Mouse (Mus musculus): ENCODE measurements around the gene Rpl38. TPM values are rescaled to one million over a fixed set of nuclear protein-coding genes. Genes with fewer than 3 reads are reported as not detected.

Gene Rpl38
- total RNA-seq, 4 experiments from 2014 or later = 1,051 to 1,434 (median 1,137) TPM

DNA sequence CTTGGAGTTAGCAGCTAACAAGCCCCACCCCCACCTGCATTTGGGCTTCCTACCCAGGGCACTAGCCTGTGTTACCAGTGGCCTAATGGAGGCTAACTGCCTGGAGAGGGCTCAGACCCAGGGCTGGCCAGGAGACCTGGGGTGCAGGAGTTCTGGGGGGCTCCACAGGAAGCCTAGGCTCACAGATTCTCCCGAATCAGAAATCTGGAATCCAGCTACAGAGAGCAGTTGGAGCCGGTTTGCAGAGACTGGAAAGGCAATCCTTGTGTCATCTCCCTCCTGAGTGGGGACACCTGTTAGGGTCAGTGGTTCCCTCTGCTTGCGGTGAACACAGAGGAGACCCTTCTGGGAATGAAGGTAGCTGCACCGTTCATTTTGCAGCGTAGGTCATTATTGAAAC is 12.7 kb downstream of the Rpl38 start:
- DNase-seq = no peak

GRCm38 (mm10) chr11:114682321-114682900 is 14.1 kb downstream of the Rpl38 start:
- no peak for DNase-seq

DNA sequence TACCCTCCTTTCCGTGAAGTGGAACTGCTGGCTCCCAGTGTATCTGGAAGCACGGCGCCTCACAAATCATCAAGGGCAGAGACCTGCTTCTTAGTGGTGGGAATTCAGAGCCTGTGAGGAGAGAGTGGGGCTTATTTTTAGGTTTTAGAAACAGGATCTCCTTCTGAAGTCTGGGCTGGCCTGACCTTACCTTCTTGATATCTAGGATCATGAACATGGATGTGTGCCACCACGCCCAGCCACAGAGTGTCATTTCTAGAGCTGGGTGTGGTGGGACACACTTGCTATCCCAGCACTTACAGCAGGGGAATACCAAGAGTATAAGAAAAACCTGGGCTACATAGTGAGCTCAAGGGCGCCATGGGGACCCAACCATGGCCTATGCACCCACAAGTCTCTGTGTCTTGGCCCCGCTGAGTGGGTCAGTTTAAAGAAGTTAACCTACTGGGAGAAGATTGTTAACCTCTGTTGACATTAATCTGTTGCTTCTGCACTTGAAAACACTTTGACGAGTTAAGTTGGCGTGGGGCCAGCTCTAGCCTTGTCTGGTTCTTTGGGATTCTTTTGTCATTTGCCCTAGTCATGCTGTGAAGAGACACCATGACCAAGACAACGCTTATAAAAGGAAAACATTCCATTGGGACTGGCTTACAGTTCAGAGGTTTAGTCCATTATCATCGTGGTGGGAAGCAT is 14.9 kb downstream of the Rpl38 start:
- DNase-seq = no peak

DNA sequence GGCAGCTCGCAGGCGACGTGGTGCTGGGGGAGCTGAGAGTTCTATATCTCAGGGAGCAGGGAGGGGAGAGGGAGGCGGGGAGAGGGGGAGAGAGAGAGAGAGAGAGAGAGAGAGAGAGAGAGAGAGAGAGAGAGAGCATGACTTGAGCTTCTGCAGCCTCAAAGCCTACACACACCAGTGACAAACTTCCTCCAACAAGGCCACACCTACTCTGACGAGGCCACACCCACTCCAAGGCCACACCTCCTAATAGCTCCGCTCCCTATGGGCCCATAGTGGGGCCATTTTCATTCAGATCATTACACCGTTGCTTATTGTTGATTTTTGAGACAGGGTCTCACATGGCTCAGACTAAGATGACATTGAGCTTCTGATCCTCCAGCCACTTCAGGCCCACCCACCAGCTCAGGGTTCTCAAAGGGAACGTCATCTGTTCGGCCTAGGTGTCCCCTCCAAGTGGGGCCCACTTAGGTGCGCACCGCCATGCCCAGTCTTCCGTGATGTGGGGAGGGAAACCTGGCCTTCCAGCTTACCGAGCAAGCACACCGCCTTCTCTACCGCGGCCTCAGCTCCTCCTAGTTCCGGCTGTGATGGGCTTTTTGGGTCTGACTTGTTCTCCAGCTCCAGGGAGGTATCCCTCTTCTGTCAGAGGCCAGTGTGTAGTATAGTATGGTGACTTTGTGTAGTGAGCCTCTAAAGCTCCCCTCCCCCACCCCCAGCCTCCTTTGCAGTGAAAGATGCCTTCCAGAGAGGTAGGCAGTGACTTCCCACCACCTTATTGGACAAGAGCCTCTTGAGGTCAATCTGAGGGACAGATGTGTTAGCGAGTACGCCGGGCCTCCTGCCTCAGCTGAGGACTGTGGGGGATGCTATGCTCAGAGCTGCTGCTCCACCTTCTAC is 15.6 kb downstream of the Rpl38 start:
- no peak for DNase-seq

- DNase-seq = no peak
Measured at GRCm38 (mm10) chr11:114684627-114685373, 16.5 kb downstream of the Rpl38 start.

DNA sequence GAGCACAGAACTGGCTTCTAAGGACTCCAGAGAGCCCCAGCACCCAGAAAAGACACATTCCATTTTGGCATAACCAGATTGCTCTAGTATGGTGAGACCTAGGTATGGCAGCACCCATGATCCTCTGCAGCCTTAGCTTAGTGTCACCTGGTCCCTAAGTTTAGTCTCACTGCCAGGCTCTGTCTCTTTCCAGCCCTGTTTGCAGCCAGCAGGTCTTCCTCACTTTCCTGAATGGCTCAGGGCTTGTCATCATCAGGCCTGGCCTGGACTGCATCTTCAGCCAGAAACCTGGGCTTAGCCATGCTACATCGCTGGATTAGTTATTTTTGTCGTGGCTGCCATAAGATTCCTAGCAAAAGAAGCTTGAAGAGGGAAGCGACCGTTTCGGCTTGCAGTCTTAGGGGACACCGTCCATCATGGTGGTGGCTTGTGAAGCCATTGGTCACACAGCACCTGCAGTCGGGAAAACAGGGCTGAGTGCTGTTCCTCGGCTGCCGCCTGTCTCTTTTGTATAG is 17.3 kb downstream of the Rpl38 start:
- DNase-seq = no peak

DNA sequence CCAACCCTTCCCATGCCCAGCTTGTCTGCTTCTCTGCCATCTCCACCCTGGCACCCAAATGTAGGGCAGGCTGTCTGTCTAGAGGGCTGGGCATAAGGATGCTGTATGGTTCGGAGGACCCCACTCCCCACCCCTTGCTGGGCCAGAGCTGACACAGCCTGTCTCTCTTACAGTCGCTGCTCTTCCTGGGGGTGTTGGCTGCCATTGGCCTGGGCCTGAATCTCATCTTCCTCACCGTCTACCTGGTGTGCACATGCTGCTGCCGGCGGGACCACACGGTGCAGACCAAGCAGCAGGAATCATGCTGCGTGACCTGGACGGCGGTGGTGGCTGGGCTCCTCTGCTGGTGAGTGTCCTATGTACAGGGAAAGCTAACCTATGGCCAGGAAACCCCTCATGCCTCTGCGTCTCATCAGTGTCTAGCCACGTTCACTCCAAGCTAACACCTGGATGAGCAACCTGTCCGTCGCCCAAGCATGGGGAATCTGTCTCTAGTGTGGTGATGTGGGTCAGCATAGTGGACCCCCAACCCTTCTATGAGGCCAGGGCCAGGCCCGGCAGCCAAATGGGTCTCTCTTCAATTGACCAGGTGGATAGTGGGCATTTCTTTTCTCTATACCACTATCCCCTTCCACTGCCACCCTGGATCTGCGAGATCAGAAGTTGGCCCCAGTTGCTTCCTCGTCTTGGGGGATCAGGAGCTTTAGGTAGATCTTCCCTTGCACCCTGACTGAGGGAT is 18.1 kb downstream of the Rpl38 start:
- DNase-seq = no peak

GRCm38 (mm10) chr11:114687574-114688188 is 19.4 kb downstream of the Rpl38 start:
- no peak for DNase-seq

- no peak for DNase-seq
Measured at GRCm38 (mm10) chr11:114688729-114689128, 20.4 kb downstream of the Rpl38 start.

- no peak for DNase-seq
Measured at GRCm38 (mm10) chr11:114690192-114690591, 21.9 kb downstream of the Rpl38 start.

GRCm38 (mm10) chr11:114691454-114692182 is 23.3 kb downstream of the Rpl38 start:
- peak; percentile 86 for DNase-seq

GRCm38 (mm10) chr11:114692601-114693000 is 24.3 kb downstream of the Rpl38 start:
- no peak for DNase-seq

- DNase-seq = no peak
Measured at GRCm38 (mm10) chr11:114693456-114693855, 25.1 kb downstream of the Rpl38 start.

DNA sequence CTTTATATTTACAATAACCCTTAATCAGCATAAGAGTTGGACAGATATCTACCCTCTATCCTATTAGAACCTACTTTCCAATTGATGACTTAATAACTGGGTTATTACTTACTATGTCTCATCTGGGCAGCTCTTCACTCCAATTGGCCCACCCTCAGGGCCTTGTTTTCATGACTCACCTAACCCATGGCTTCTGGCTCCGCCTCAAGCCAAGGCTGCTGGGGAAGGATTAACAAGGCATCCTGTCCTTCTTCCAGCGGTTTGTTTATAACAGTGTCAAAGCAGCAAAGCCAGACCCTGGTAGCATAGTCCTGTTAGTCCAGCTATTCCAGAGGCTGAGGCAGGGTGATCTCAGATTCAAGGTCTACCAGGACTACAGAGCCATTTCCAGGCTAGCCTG is 26.1 kb downstream of the Rpl38 start:
- peak; percentile 85 for DNase-seq

GRCm38 (mm10) chr11:114698496-114698895 is 30.2 kb downstream of the Rpl38 start:
- DNase-seq = no peak

DNA sequence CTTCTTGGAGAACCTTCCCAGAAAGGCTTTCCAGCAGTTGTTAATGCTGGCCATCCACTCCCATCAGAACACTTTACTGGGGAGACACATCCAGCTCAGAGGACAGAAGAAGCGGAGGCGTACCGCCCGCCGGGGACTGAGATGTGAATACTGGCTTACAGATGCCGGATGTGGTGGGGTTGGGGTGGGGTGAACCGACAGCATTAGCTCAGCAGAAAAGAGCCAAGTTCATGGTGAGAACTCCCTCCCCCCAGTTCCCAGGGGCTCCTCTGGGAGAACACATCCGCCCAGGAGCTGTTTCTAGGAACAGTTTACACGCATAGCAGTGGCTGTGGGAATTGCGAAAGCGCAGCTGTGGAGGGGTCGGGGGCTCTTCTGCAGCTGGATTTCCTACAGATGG is 31.2 kb downstream of the Rpl38 start:
- no peak for DNase-seq

- DNase-seq = no peak
Measured at GRCm38 (mm10) chr11:114702311-114702995, 34.1 kb downstream of the Rpl38 start.

GRCm38 (mm10) chr11:114702996-114703361 is 34.7 kb downstream of the Rpl38 start:
- no peak for DNase-seq

DNA sequence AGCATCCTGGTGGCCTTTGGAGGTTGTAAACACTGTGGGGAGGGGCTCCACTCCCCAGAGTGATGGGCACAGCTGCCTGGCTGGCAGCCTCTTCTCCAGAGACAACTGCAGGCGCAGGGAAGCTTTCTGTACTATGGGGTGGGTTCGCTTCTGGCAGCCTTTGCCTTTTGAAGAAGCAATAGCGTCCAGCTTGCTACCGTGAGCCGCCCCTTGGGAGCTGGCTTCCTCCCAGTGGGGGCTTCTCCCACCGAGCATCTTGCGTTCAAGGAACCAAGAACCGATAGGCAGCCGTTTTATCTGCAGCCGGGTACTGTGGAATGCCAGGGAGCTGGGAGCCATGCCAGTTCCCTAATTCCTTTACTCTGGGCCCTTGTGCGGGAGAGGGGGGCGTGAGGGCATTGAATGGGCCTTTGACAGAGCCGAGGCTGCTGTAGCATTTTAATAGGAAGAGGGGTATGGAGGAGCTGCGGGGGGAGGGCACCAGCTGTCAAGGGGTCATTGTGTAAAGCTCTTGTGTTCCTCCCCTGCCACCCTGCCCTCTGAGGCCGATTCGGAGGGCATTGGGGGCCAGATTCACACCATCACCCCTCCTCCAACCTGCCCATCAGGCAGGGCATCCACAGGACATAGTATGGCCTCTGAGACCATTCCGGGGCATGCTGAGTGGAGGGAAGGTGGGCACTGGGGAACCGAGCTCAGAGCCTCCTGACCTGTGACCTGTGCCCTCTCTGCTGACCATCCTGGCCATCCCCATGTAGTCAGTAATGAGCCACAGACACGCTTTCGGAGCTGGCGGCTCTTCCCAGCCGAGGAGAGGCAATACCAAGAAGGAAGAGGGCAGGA is 36.0 kb downstream of the Rpl38 start:
- no peak for DNase-seq
